Mouse (Mus musculus) ES-Bruce4 (cell line): ENCODE measurements around the gene Polr3e. TPM values are rescaled to one million over a fixed set of nuclear protein-coding genes. Genes with fewer than 3 reads are reported as not detected.

Experiments
- H3K27ac ChIP-seq: 2 replicates; pipeline ENCODE4 v1.5.1; 2012; ENCODE audit warnings: low read length, inconsistent platforms; ENCODE audit not compliant: insufficient read depth
- H3K27me3 ChIP-seq: 2 replicates; pipeline ENCODE4 v1.6.1; 2012; ENCODE audit warnings: mild to moderate bottlenecking, low read length, inconsistent platforms; ENCODE audit not compliant: control insufficient read depth, poor library complexity, insufficient read depth, severe bottlenecking
- H3K36me3 ChIP-seq: 2 replicates; pipeline ENCODE4 v1.6.1; 2012; ENCODE audit warnings: inconsistent platforms, mild to moderate bottlenecking, low read length, moderate library complexity; ENCODE audit not compliant: control insufficient read depth, poor library complexity, insufficient read depth, severe bottlenecking
- H3K4me1 ChIP-seq: one replicate; pipeline ENCODE4 v1.8.1; 2011; ENCODE audit warnings: low read length; ENCODE audit not compliant: control insufficient read depth, insufficient read depth
- H3K4me3 ChIP-seq: 2 replicates; pipeline ENCODE4 v1.5.1; 2011; ENCODE audit warnings: low read depth, mild to moderate bottlenecking, low read length
- H3K9ac ChIP-seq: 2 replicates; pipeline ENCODE4 v1.6.1; 2012; ENCODE audit warnings: low read depth, mild to moderate bottlenecking, inconsistent platforms; ENCODE audit not compliant: poor library complexity, severe bottlenecking
- H3K9me3 ChIP-seq: replicated peaks from 2 replicates; pipeline ENCODE4 v1.6.1; 2012; ENCODE audit warnings: mild to moderate bottlenecking, low read length, inconsistent platforms; ENCODE audit not compliant: control insufficient read depth, poor library complexity, insufficient read depth, severe bottlenecking
- CTCF ChIP-seq: IDR thresholded peaks from one replicate; pipeline ENCODE4 v1.8.1; 2011; ENCODE audit warnings: low read depth, low read length
- EP300 ChIP-seq: IDR thresholded peaks from 2 replicates; pipeline ENCODE4 v1.6.1; 2011; ENCODE audit warnings: low read depth, low read length; ENCODE audit not compliant: insufficient read depth
- POLR2A ChIP-seq: IDR thresholded peaks from one replicate; pipeline ENCODE4 v1.8.1; 2011; ENCODE audit warnings: low read length; ENCODE audit not compliant: insufficient read depth
- polyA plus RNA-seq: library from polyadenylated mRNA; stranded (reverse); fragments of >200 nt; gene quantifications from 2 replicates; pipeline ENCODE4 v1.2.4, GENCODE M21; 2011; ENCODE audit warnings: low read depth; ENCODE audit not compliant: missing spikeins, insufficient read depth, insufficient read length

The Polr3e gene
- polyA plus RNA-seq, 1 experiment = 36.0 TPM

GRCm38 (mm10) chr7:120977063-120977462 lies 59.5 kb downstream of the Polr3e start:
- TF ChIP-seq CTCF = no peak
- no peak for TF ChIP-seq EP300
- TF ChIP-seq POLR2A = no peak

GRCm38 (mm10) chr7:120980041-120980440 lies 62.5 kb downstream of the Polr3e start:
- TF ChIP-seq CTCF (no peak), EP300 (no peak), POLR2A (no peak)
- H3K27me3 ChIP-seq = no peaks in the 10 kb centered on the region
- no peaks in the 10 kb centered on the region for H3K36me3 ChIP-seq
- no peak overlapping the region for H3K9ac ChIP-seq
- no peak overlapping the region for H3K27ac ChIP-seq
- H3K4me1 ChIP-seq = no peaks in the 10 kb centered on the region
- no peak overlapping the region for H3K4me3 ChIP-seq
- no peaks in the 10 kb centered on the region for H3K9me3 ChIP-seq

More at GRCm38 (mm10) chr7:120977063-120977462, 59.5 kb downstream of the Polr3e start:
- Histone ChIP-seq H3K4me3 (no peak overlapping the region), H3K9me3 (no peaks in the 10 kb centered on the region), H3K9ac (no peak overlapping the region), H3K36me3 (no peaks in the 10 kb centered on the region), H3K27ac (no peak overlapping the region), H3K4me1 (no peaks in the 10 kb centered on the region), H3K27me3 (no peaks in the 10 kb centered on the region)

- no peak overlapping the region for H3K27ac ChIP-seq
- H3K9ac ChIP-seq = peak overlapping the region; percentile 80
- H3K4me3 ChIP-seq = peak overlapping the region; percentile 70
- no peaks in the 10 kb centered on the region for H3K36me3 ChIP-seq
- H3K27me3 ChIP-seq = no peaks in the 10 kb centered on the region
- no peak for TF ChIP-seq EP300
- TF ChIP-seq POLR2A = no peak
- no peak for TF ChIP-seq CTCF
- H3K4me1 ChIP-seq = no peaks in the 10 kb centered on the region
- H3K9me3 ChIP-seq = no peaks in the 10 kb centered on the region
Observed at GRCm38 (mm10) chr7:120980931-120981924, 63.7 kb downstream of the Polr3e start.

GRCm38 (mm10) chr7:120982200-120982841 lies 64.8 kb downstream of the Polr3e start, which contains the start of the genes Cdr2 and Mfsd13b:
Cdr2 (minus strand) TSS chr7:120982312.
Mfsd13b (plus strand) TSS chr7:120982509.
- Histone ChIP-seq H3K36me3 (no peaks in the 10 kb centered on the region), H3K27ac (no peak within 1 kb of the TSS), H3K4me3 (peak within 1 kb of the TSS; percentile 89), H3K9ac (peak within 1 kb of the TSS; percentile 80), H3K4me1 (no peaks in the 10 kb centered on the region), H3K9me3 (no peaks in the 10 kb centered on the region), H3K27me3 (no peaks in the 10 kb centered on the region)
- TF ChIP-seq EP300 (no peak), POLR2A (peak; percentile 77)

- no peaks in the 10 kb centered on the region for H3K27me3 ChIP-seq
- peak overlapping the region; percentile 89 for H3K4me3 ChIP-seq
- peak overlapping the region; percentile 59 for H3K9ac ChIP-seq
- no peaks in the 10 kb centered on the region for H3K4me1 ChIP-seq
- no peak overlapping the region for H3K27ac ChIP-seq
- TF ChIP-seq EP300 = no peak
- no peak for TF ChIP-seq CTCF
- no peak for TF ChIP-seq POLR2A
- no peaks in the 10 kb centered on the region for H3K36me3 ChIP-seq
- H3K9me3 ChIP-seq = no peaks in the 10 kb centered on the region
Observed at GRCm38 (mm10) chr7:120982968-120983367, 65.4 kb downstream of the Polr3e start.

GRCm38 (mm10) chr7:120991191-120991590 lies 73.6 kb downstream of the Polr3e start:
- Histone ChIP-seq H3K9me3 (no peaks in the 10 kb centered on the region), H3K4me1 (no peaks in the 10 kb centered on the region), H3K4me3 (no peak overlapping the region), H3K27ac (no peak overlapping the region), H3K9ac (no peak overlapping the region), H3K27me3 (no peaks in the 10 kb centered on the region), H3K36me3 (no peaks in the 10 kb centered on the region)
- TF ChIP-seq CTCF = no peak

Other genes starting within 250 kb of the Polr3e start
- not detected in 2 replicates for gene Pdzd9, start 247.4 kb upstream of the Polr3e start, polyA plus RNA-seq
- 34.1 and 35.7 TPM in 2 replicates for gene Mosmo, start 240.1 kb upstream of the Polr3e start, polyA plus RNA-seq
- not detected in 2 replicates for gene Vwa3a, start 178.4 kb upstream of the Polr3e start, polyA plus RNA-seq
- not detected in 2 replicates for gene Gm5737, start 105.4 kb upstream of the Polr3e start, polyA plus RNA-seq
- gene Eef2k, start 74.9 kb upstream of the Polr3e start, polyA plus RNA-seq = 9.3 and 11.3 TPM in 2 replicates
- 23.2 and 24.6 TPM in 2 replicates for gene Cdr2, start 64.6 kb downstream of the Polr3e start, polyA plus RNA-seq
- gene Mfsd13b, start 64.8 kb downstream of the Polr3e start, polyA plus RNA-seq = 2.3 TPM in 1 of 2 replicates, not detected in the other
- gene Mettl9, start 116.7 kb downstream of the Polr3e start, polyA plus RNA-seq = 80.5 and 85.7 TPM in 2 replicates
- gene Igsf6, start 156.8 kb downstream of the Polr3e start, polyA plus RNA-seq = not detected in 2 replicates
- gene Otoa, start 163.9 kb downstream of the Polr3e start, polyA plus RNA-seq = not detected in 2 replicates